Mouse (Mus musculus) MEL (cell line): Measurements from ENCODE around the gene Hira. TPM values are rescaled to one million over a fixed set of nuclear protein-coding genes. Genes with fewer than 3 reads are reported as not detected.

Experiments used
- DNase-seq: peaks from one replicate; pipeline ENCODE4 v3.0.0; 2011; ENCODE audit warnings: low read depth, low spot score
- H3K27ac ChIP-seq: 2 replicates; pipeline ENCODE4 v1.5.1; 2012; ENCODE audit warnings: low read depth, mild to moderate bottlenecking, control low read depth, low read length, moderate library complexity; ENCODE audit not compliant: control insufficient read depth
- H3K27me3 ChIP-seq, 2 experiments: fragments of 150-350 bp in 1 of 2; sonication (generic) in 1 of 2; 2 replicates each; pipeline ENCODE4 v1.6.1; 2012; ENCODE audit warnings: low read length in 2 of 2, mild to moderate bottlenecking in 2 of 2, improper control_type of control experiment in 1 of 2, moderate library complexity in 1 of 2; ENCODE audit not compliant: insufficient read depth in 2 of 2, control insufficient read depth in 1 of 2
- H3K36me3 ChIP-seq, 2 experiments: 2 replicates each; pipeline ENCODE4 v1.6.1; 2012 to 2014; ENCODE audit warnings: low read length in 2 of 2, improper control_type of control experiment in 1 of 2, inconsistent platforms in 1 of 2, mild to moderate bottlenecking in 1 of 2; ENCODE audit not compliant: insufficient read depth in 2 of 2, control insufficient read depth in 1 of 2
- H3K4me1 ChIP-seq, 2 experiments: fragments of 150-350 bp in 1 of 2; sonication (generic) in 1 of 2; 2 replicates each; pipeline ENCODE4 v1.6.1; 2012; ENCODE audit warnings: low read length in 2 of 2, improper control_type of control experiment in 1 of 2, mild to moderate bottlenecking in 1 of 2; ENCODE audit not compliant: insufficient read depth in 2 of 2, control insufficient read depth in 1 of 2
- H3K4me3 ChIP-seq, 2 experiments: fragments of 150-350 bp in 1 of 2; sonication (generic) in 1 of 2; 2 replicates each; pipeline ENCODE4 v1.5.1; 2012; ENCODE audit warnings: low read depth in 2 of 2, low read length in 2 of 2, mild to moderate bottlenecking in 2 of 2, moderate library complexity in 2 of 2, control low read depth in 1 of 2, improper control_type of control experiment in 1 of 2; ENCODE audit not compliant: control insufficient read depth in 1 of 2, insufficient read depth in 1 of 2
- H3K79me2 ChIP-seq: 2 replicates; pipeline ENCODE4 v1.6.1; 2012; ENCODE audit warnings: mild to moderate bottlenecking, low read length, moderate library complexity; ENCODE audit not compliant: control insufficient read depth, poor library complexity, insufficient read depth
- H3K9ac ChIP-seq: 2 replicates; pipeline ENCODE4 v1.6.1; 2012; ENCODE audit warnings: low read depth, mild to moderate bottlenecking, control low read depth, low read length, moderate library complexity; ENCODE audit not compliant: control insufficient read depth, poor library complexity, severe bottlenecking
- H3K9me3 ChIP-seq: fragments of 150-350 bp; sonication (generic); replicated peaks from 2 replicates; pipeline ENCODE4 v1.6.1; 2012; ENCODE audit warnings: mild to moderate bottlenecking, low read length, improper control_type of control experiment, moderate library complexity; ENCODE audit not compliant: insufficient read depth
- BHLHE40 ChIP-seq: IDR thresholded peaks from 2 replicates; pipeline ENCODE4 v1.6.1; 2012; ENCODE audit warnings: low read depth, mild to moderate bottlenecking, inconsistent platforms, low read length, improper control_type of control experiment, borderline replicate concordance
- CHD1 ChIP-seq: IDR thresholded peaks from 2 replicates; pipeline ENCODE4 v1.6.1; 2012; ENCODE audit warnings: low read depth, mild to moderate bottlenecking, inconsistent platforms, low read length, improper control_type of control experiment
- CHD2 ChIP-seq: IDR thresholded peaks from 2 replicates; pipeline ENCODE4 v1.6.1; 2011; ENCODE audit warnings: low read length, improper control_type of control experiment
- E2F4 ChIP-seq: IDR thresholded peaks from 2 replicates; pipeline ENCODE4 v1.6.1; 2011; ENCODE audit warnings: low read depth, low read length, improper control_type of control experiment, borderline replicate concordance
- ELF1 ChIP-seq: IDR thresholded peaks from 2 replicates; pipeline ENCODE4 v1.6.1; 2014; ENCODE audit warnings: low read depth, mild to moderate bottlenecking, inconsistent platforms, low read length, improper control_type of control experiment, moderate library complexity
- EP300 ChIP-seq, 2 experiments: IDR thresholded peaks; 2 replicates each; pipeline ENCODE4 v1.6.1; 2011; ENCODE audit warnings: improper control_type of control experiment in 2 of 2, low read length in 2 of 2, low read depth in 1 of 2, mild to moderate bottlenecking in 1 of 2
- GABPA ChIP-seq: IDR thresholded peaks from 2 replicates; pipeline ENCODE4 v1.6.1; 2012; ENCODE audit warnings: low read depth, mild to moderate bottlenecking, inconsistent platforms, low read length, improper control_type of control experiment, moderate library complexity
- GATA1 ChIP-seq: IDR thresholded peaks from 2 replicates; pipeline ENCODE4 v1.6.1; 2011; ENCODE audit warnings: low read depth, low read length, improper control_type of control experiment
- HCFC1 ChIP-seq: IDR thresholded peaks from 2 replicates; pipeline ENCODE4 v1.6.1; 2012; ENCODE audit warnings: low read depth, mild to moderate bottlenecking, inconsistent platforms, low read length, improper control_type of control experiment, moderate library complexity
- JUND ChIP-seq: IDR thresholded peaks from 2 replicates; pipeline ENCODE4 v1.6.1; 2011; ENCODE audit warnings: low read depth, mild to moderate bottlenecking, improper control_type of control experiment, low read length
- MAFK ChIP-seq: IDR thresholded peaks from 2 replicates; pipeline ENCODE4 v1.6.1; 2011; ENCODE audit warnings: low read depth, mild to moderate bottlenecking, low read length, improper control_type of control experiment, borderline replicate concordance
- MAX ChIP-seq: IDR thresholded peaks from 2 replicates; pipeline ENCODE4 v1.6.1; 2011; ENCODE audit warnings: low read length, improper control_type of control experiment
- MAZ ChIP-seq: IDR thresholded peaks from 2 replicates; pipeline ENCODE4 v1.6.1; 2012; ENCODE audit warnings: low read depth, mild to moderate bottlenecking, inconsistent platforms, low read length, improper control_type of control experiment
- MEF2A ChIP-seq: IDR thresholded peaks from 2 replicates; pipeline ENCODE4 v1.6.1; 2014; ENCODE audit warnings: low read depth, mild to moderate bottlenecking, inconsistent platforms, low read length, improper control_type of control experiment; ENCODE audit not compliant: poor library complexity, insufficient replicate concordance, severe bottlenecking; ENCODE audit errors: extremely low read depth
- MXI1 ChIP-seq: IDR thresholded peaks from 2 replicates; pipeline ENCODE4 v1.6.1; 2011; ENCODE audit warnings: mild to moderate bottlenecking, low read depth, low read length, improper control_type of control experiment
- NELFE ChIP-seq: IDR thresholded peaks from 2 replicates; pipeline ENCODE4 v1.6.1; 2011; ENCODE audit warnings: low read depth, low read length, improper control_type of control experiment
- POLR2A ChIP-seq, 2 experiments: IDR thresholded peaks; 2 replicates each; pipeline ENCODE4 v1.6.1; 2011 to 2012; ENCODE audit warnings: low read length in 2 of 2, mild to moderate bottlenecking in 2 of 2, control low read depth in 1 of 2, improper control_type of control experiment in 1 of 2, low read depth in 1 of 2, moderate library complexity in 1 of 2; ENCODE audit not compliant: control insufficient read depth in 1 of 2, insufficient read depth in 1 of 2, poor library complexity in 1 of 2
- SMC3 ChIP-seq: IDR thresholded peaks from 2 replicates; pipeline ENCODE4 v1.6.1; 2011; ENCODE audit warnings: low read depth, low read length, improper control_type of control experiment
- TCF12 ChIP-seq: IDR thresholded peaks from 2 replicates; pipeline ENCODE4 v1.6.1; 2014; ENCODE audit warnings: low read depth, mild to moderate bottlenecking, inconsistent platforms, low read length, improper control_type of control experiment, moderate library complexity
- USF1 ChIP-seq: IDR thresholded peaks from 2 replicates; pipeline ENCODE4 v1.6.1; 2014; ENCODE audit warnings: low read depth, mild to moderate bottlenecking, inconsistent platforms, low read length, improper control_type of control experiment, moderate library complexity
- USF2 ChIP-seq, 2 experiments: IDR thresholded peaks; 2 replicates each; pipeline ENCODE4 v1.6.1; 2011 to 2012; ENCODE audit warnings: improper control_type of control experiment in 2 of 2, low read length in 2 of 2, borderline replicate concordance in 1 of 2, inconsistent platforms in 1 of 2, low read depth in 1 of 2, mild to moderate bottlenecking in 1 of 2; ENCODE audit not compliant: insufficient read depth in 1 of 2
- ZC3H11A ChIP-seq: IDR thresholded peaks from 2 replicates; pipeline ENCODE4 v1.6.1; 2012; ENCODE audit warnings: low read depth, mild to moderate bottlenecking, inconsistent platforms, low read length, improper control_type of control experiment
- ZKSCAN1 ChIP-seq: IDR thresholded peaks from 2 replicates; pipeline ENCODE4 v1.6.1; 2012; ENCODE audit warnings: low read depth, mild to moderate bottlenecking, inconsistent platforms, low read length, improper control_type of control experiment, moderate library complexity
- ZMIZ1 ChIP-seq: IDR thresholded peaks from 2 replicates; pipeline ENCODE4 v1.6.1; 2012; ENCODE audit warnings: low read depth, mild to moderate bottlenecking, inconsistent platforms, low read length, improper control_type of control experiment, moderate library complexity
- ZNF384 ChIP-seq: IDR thresholded peaks from 2 replicates; pipeline ENCODE4 v1.6.1; 2012; ENCODE audit warnings: low read depth, mild to moderate bottlenecking, inconsistent platforms, low read length, improper control_type of control experiment
- polyA plus RNA-seq, 2 experiments: library from polyadenylated mRNA; stranded (reverse) in 1 of 2; unstranded in 1 of 2; fragments of >175 nt in 1 of 2; fragments of >200 nt in 1 of 2; gene quantifications; 2 replicates each; pipeline versions ENCODE4 v1.2.1 to v1.2.4; 2012; ENCODE audit warnings: low replicate concordance in 2 of 2, low read depth in 1 of 2; ENCODE audit not compliant: insufficient read length in 2 of 2, insufficient read depth in 1 of 2, missing spikeins in 1 of 2
- total RNA-seq: library from RNA; depleted of rRNA; stranded (reverse); fragments of 300-350 nt; gene quantifications from 2 replicates; pipeline ENCODE4 v1.2.3, GENCODE M21; 2012

The Hira gene
- total and polyA plus RNA-seq, 3 experiments = 40.9 to 203 TPM; not detected in 1

DNA sequence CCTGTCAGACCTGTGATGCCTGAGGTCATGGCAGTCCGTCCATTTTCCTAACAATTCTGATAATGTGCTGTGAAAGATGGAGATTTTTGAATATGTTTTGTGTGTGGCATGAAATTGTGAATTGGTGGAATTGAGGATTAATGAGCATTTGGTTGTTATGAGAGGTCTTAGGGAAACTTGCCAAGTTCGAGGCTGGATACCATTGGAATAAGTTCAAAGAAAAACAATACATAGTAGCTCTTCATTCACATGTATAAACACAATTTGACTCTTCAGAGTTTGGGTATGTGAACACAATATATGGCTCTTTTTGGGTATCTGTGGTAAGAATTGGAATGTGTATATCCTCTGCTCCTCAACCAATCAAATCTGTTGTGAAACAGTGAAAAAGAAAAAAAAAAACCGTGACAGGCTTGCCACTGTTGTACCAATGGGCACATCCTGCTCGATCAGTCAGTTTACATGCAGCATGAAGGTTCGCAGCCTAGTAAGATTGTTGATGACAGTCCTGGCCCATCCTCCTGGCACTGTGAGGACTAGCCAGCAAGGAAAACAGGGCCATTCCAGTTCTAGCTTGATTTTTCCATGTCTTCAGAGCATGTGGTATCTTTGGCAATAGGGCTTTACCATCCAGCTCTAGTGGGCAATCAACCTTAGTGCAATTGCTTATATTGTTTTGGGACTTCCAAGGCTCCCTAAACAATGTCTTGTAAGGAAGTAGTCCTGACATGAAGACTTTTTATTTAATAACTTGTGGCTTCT, 61.7 kb downstream of the Hira start:
- H3K4me3 ChIP-seq = no peak overlapping the region
- no peak for DNase-seq
- no peaks in the 10 kb centered on the region for H3K4me1 ChIP-seq
- TF ChIP-seq ZKSCAN1 (no peak), USF1 (no peak), ZNF384 (no peak), E2F4 (no peak), CHD1 (no peak), CHD2 (no peak), BHLHE40 (no peak), HCFC1 (no peak), NELFE (no peak), POLR2A (IDR thresholded peaks at IDR 0.05; ENCODE audit: control insufficient read depth in 1 of 2, insufficient read depth in 1 of 2, low read depth in 1 of 2, low read length in 2 of 2, poor library complexity in 1 of 2) (no peak)
- H3K9me3 ChIP-seq = no peaks in the 10 kb centered on the region
- peaks cover 0 to 24% of the 10 kb centered on the region in 2 experiments; a peak in 2 of 4 replicates for H3K36me3 ChIP-seq
- no peaks in the 10 kb centered on the region for H3K27me3 ChIP-seq
- no peak overlapping the region for H3K27ac ChIP-seq
- H3K9ac ChIP-seq = no peak overlapping the region
- H3K79me2 ChIP-seq = no peaks in the 10 kb centered on the region

- TF ChIP-seq ZMIZ1 = no peak
- no peak for TF ChIP-seq ELF1
- no peak for TF ChIP-seq GATA1
- no peak for TF ChIP-seq NELFE
- TF ChIP-seq MAZ = no peak
- no peak for TF ChIP-seq MAFK
- TF ChIP-seq SMC3 = no peak
- no peak for TF ChIP-seq MEF2A
- TF ChIP-seq ZC3H11A = no peak
- no peak for TF ChIP-seq JUND
- no peak for TF ChIP-seq HCFC1
- TF ChIP-seq MAX = no peak
- no peak for TF ChIP-seq MXI1
- TF ChIP-seq E2F4 = no peak
- no peak for TF ChIP-seq TCF12
- no peak for TF ChIP-seq BHLHE40
- TF ChIP-seq EP300 (IDR thresholded peaks at IDR 0.05; ENCODE audit: low read depth in 1 of 2, low read length in 2 of 2) = no peak
- TF ChIP-seq USF2 (IDR thresholded peaks at IDR 0.05; ENCODE audit: borderline replicate concordance in 1 of 2, insufficient read depth in 1 of 2, low read depth in 1 of 2, low read length in 2 of 2) = no peak
- no peak for TF ChIP-seq GABPA
- no peak overlapping the region for H3K9ac ChIP-seq
- H3K36me3 ChIP-seq = peaks cover 0 to 11% of the 10 kb centered on the region in 2 experiments; a peak in 2 of 4 replicates
- no peak for DNase-seq
- H3K79me2 ChIP-seq = no peaks in the 10 kb centered on the region
- H3K9me3 ChIP-seq = no peaks in the 10 kb centered on the region
- H3K27ac ChIP-seq = no peak overlapping the region
- no peak overlapping the region for H3K4me3 ChIP-seq
- H3K4me1 ChIP-seq = no peaks in the 10 kb centered on the region
- H3K27me3 ChIP-seq = no peaks in the 10 kb centered on the region
Measured at GRCm38 (mm10) chr16:18943906-18944305, 67.1 kb downstream of the Hira start.
